Mouse (Mus musculus) CH12.LX (cell line): ENCODE measurements around the gene Tmem219. TPM values are rescaled to one million over a fixed set of nuclear protein-coding genes. Genes with fewer than 3 reads are reported as not detected.

Experiments used
- DNase-seq: peaks from one replicate; pipeline ENCODE4 v3.0.0-alpha.2; 2013; ENCODE audit errors: extremely low read depth
- H3K27ac ChIP-seq: 2 replicates; pipeline ENCODE4 v1.5.1; 2012; ENCODE audit warnings: low read depth, mild to moderate bottlenecking, control low read depth, moderate library complexity; ENCODE audit not compliant: insufficient read depth
- H3K27me3 ChIP-seq: replicated peaks from 2 replicates; pipeline ENCODE3; 2012; ENCODE audit warnings: inconsistent platforms
- H3K36me3 ChIP-seq, 2 experiments: replicated peaks in 1 of 2; 2 replicates each; pipeline versions ENCODE3 to v1.6.1; 2012; ENCODE audit warnings: inconsistent platforms in 1 of 2, low read length in 1 of 2, mild to moderate bottlenecking in 1 of 2, mixed read lengths in 1 of 2, moderate library complexity in 1 of 2; ENCODE audit not compliant: control insufficient read depth in 1 of 2, insufficient read depth in 1 of 2
- H3K4me1 ChIP-seq, 2 experiments: 2 replicates each; pipeline ENCODE4 v1.6.1; 2012; ENCODE audit warnings: inconsistent platforms in 1 of 2, moderate library complexity in 1 of 2; ENCODE audit not compliant: insufficient read depth in 2 of 2, control insufficient read depth in 1 of 2
- H3K4me2 ChIP-seq: 2 replicates; pipeline ENCODE4 v1.6.1; 2012; ENCODE audit warnings: low read depth, mild to moderate bottlenecking, control low read depth; ENCODE audit not compliant: poor library complexity, insufficient read depth, severe bottlenecking
- H3K4me3 ChIP-seq, 3 experiments: fragments of 150-350 bp in 1 of 3; sonication (generic) in 1 of 3; replicated peaks in 1 of 3; 2 replicates each; pipeline versions ENCODE3 to v1.5.1; 2011 to 2012; ENCODE audit warnings: low read depth in 2 of 3, low read length in 2 of 3, mild to moderate bottlenecking in 2 of 3, moderate library complexity in 2 of 3, control low read depth in 1 of 3, improper control_type of control experiment in 1 of 3, inconsistent platforms in 1 of 3, mixed read lengths in 1 of 3; ENCODE audit not compliant: poor library complexity in 1 of 3
- H3K79me2 ChIP-seq: replicated peaks from 2 replicates; pipeline ENCODE4 v1.6.1; 2012; ENCODE audit warnings: mild to moderate bottlenecking, moderate library complexity; ENCODE audit not compliant: control insufficient read depth, poor library complexity, insufficient read depth, severe bottlenecking; ENCODE audit errors: extremely low read depth
- H3K9ac ChIP-seq: 2 replicates; pipeline ENCODE4 v1.6.1; 2012; ENCODE audit warnings: low read depth, mild to moderate bottlenecking, control low read depth, moderate library complexity; ENCODE audit not compliant: insufficient read depth
- H3K9me3 ChIP-seq: replicated peaks from 2 replicates; pipeline ENCODE3; 2012; ENCODE audit warnings: low read length, inconsistent platforms, mixed read lengths
- BHLHE40 ChIP-seq: IDR thresholded peaks from 2 replicates; pipeline ENCODE4 v1.6.1; 2011; ENCODE audit warnings: mild to moderate bottlenecking, low read depth, low read length, improper control_type of control experiment
- CHD1 ChIP-seq: IDR thresholded peaks from 2 replicates; pipeline ENCODE4 v1.6.1; 2012; ENCODE audit warnings: low read depth, low read length, improper control_type of control experiment, inconsistent platforms
- CHD2 ChIP-seq: IDR thresholded peaks from 2 replicates; pipeline ENCODE4 v1.6.1; 2011; ENCODE audit warnings: low read length, improper control_type of control experiment
- CTCF ChIP-seq, 2 experiments: IDR thresholded peaks in 1 of 2; conservative IDR thresholded peaks in 1 of 2; 2 replicates each; pipeline ENCODE4 v1.5.1; 2011 to 2012; ENCODE audit warnings: low read depth in 2 of 2, low read length in 2 of 2, improper control_type of control experiment in 1 of 2, inconsistent platforms in 1 of 2, mild to moderate bottlenecking in 1 of 2, moderate library complexity in 1 of 2
- ETS1 ChIP-seq: conservative IDR thresholded peaks from 2 replicates; pipeline ENCODE4 v1.6.1; 2012; ENCODE audit warnings: low read depth, mild to moderate bottlenecking, inconsistent platforms, low read length, improper control_type of control experiment, moderate library complexity
- IRF4 ChIP-seq: IDR thresholded peaks from 2 replicates; pipeline ENCODE4 v1.6.1; 2014; ENCODE audit warnings: low read depth, mild to moderate bottlenecking, inconsistent platforms, low read length, improper control_type of control experiment
- JUN ChIP-seq: IDR thresholded peaks from 2 replicates; pipeline ENCODE4 v1.6.1; 2011; ENCODE audit warnings: low read depth, mild to moderate bottlenecking, low read length, improper control_type of control experiment, moderate library complexity; ENCODE audit not compliant: insufficient read depth
- KAT2A ChIP-seq: IDR thresholded peaks from 2 replicates; pipeline ENCODE4 v1.6.1; 2012; ENCODE audit warnings: low read length, improper control_type of control experiment, inconsistent platforms; ENCODE audit not compliant: insufficient replicate concordance
- MAFK ChIP-seq: IDR thresholded peaks from 2 replicates; pipeline ENCODE4 v1.6.1; 2011; ENCODE audit warnings: low read length, improper control_type of control experiment; ENCODE audit not compliant: insufficient replicate concordance
- MAX ChIP-seq: IDR thresholded peaks from 2 replicates; pipeline ENCODE4 v1.6.1; 2011; ENCODE audit warnings: low read length, improper control_type of control experiment
- MAZ ChIP-seq: IDR thresholded peaks from 2 replicates; pipeline ENCODE4 v1.6.1; 2012; ENCODE audit warnings: low read depth, mild to moderate bottlenecking, inconsistent platforms, low read length, improper control_type of control experiment, moderate library complexity
- MEF2A ChIP-seq: IDR thresholded peaks from 2 replicates; pipeline ENCODE4 v1.6.1; 2014; ENCODE audit warnings: low read depth, mild to moderate bottlenecking, inconsistent platforms, low read length, improper control_type of control experiment, borderline replicate concordance
- MXI1 ChIP-seq: IDR thresholded peaks from 2 replicates; pipeline ENCODE4 v1.6.1; 2011; ENCODE audit warnings: mild to moderate bottlenecking, low read depth, low read length, improper control_type of control experiment
- MYC ChIP-seq: IDR thresholded peaks from 2 replicates; pipeline ENCODE4 v1.6.1; 2011; ENCODE audit warnings: low read depth, mild to moderate bottlenecking, improper control_type of control experiment, low read length
- NRF1 ChIP-seq: IDR thresholded peaks from 2 replicates; pipeline ENCODE4 v1.6.1; 2014; ENCODE audit warnings: low read depth, mild to moderate bottlenecking, inconsistent platforms, low read length, improper control_type of control experiment, moderate library complexity
- POLR2A ChIP-seq: IDR thresholded peaks from 2 replicates; pipeline ENCODE4 v1.6.1; 2011; ENCODE audit warnings: low read depth, mild to moderate bottlenecking, improper control_type of control experiment, low read length
- POLR2AphosphoS2 ChIP-seq: IDR thresholded peaks from 2 replicates; pipeline ENCODE4 v1.6.1; 2011; ENCODE audit warnings: low read depth, low read length, improper control_type of control experiment
- RAD21 ChIP-seq: IDR thresholded peaks from 2 replicates; pipeline ENCODE4 v1.6.1; 2011; ENCODE audit warnings: low read depth, mild to moderate bottlenecking, low read length, improper control_type of control experiment, moderate library complexity
- SIN3A ChIP-seq: IDR thresholded peaks from 2 replicates; pipeline ENCODE4 v1.6.1; 2012; ENCODE audit warnings: low read length, improper control_type of control experiment, inconsistent platforms
- USF1 ChIP-seq: IDR thresholded peaks from 2 replicates; pipeline ENCODE4 v1.6.1; 2014; ENCODE audit warnings: low read depth, mild to moderate bottlenecking, inconsistent platforms, low read length, improper control_type of control experiment
- ZKSCAN1 ChIP-seq: IDR thresholded peaks from 2 replicates; pipeline ENCODE4 v1.6.1; 2012; ENCODE audit warnings: low read depth, inconsistent platforms, low read length, improper control_type of control experiment, borderline replicate concordance
- ZNF384 ChIP-seq: IDR thresholded peaks from 2 replicates; pipeline ENCODE4 v1.6.1; 2012; ENCODE audit warnings: low read depth, low read length, improper control_type of control experiment, inconsistent platforms
- dilution Hi-C: fragments of 300-500 bp; cut with MboI; formaldehyde crosslinking; loops from 2 replicates; pipeline ENCODE4 v1.14.3; 2020; ENCODE audit warnings: low sequenced_read_pairs; ENCODE audit not compliant: extremely low pct_unique_long_range_greater_than_20kb, extremely low pct_ligation_motif_present
- in situ Hi-C: fragments of 300-500 bp; cut with MboI; formaldehyde crosslinking; loops from 3 replicates; pipeline ENCODE4 v1.14.3; 2019; ENCODE audit warnings: low sequenced_read_pairs, low pct_ligation_motif_present, low pct_unique_long_range_greater_than_20kb, mixed read lengths
- polyA plus RNA-seq: library from polyadenylated mRNA; unstranded; fragments of >175 nt; gene quantifications from 2 replicates; pipeline ENCODE4 v1.2.1, GENCODE M21; 2012; ENCODE audit warnings: low read depth; ENCODE audit not compliant: insufficient read length
- total RNA-seq, 2 experiments: library from RNA; depleted of rRNA; stranded (reverse); fragments of 300-350 nt in 1 of 2; fragments of >200 nt in 1 of 2; gene quantifications; 2 replicates each; pipeline ENCODE4 v1.2.3; 2012 to 2014

Tmem219 gene
- total and polyA plus RNA-seq, 3 experiments, result 33.4 to 43.2 (median 37.4) TPM

DNA sequence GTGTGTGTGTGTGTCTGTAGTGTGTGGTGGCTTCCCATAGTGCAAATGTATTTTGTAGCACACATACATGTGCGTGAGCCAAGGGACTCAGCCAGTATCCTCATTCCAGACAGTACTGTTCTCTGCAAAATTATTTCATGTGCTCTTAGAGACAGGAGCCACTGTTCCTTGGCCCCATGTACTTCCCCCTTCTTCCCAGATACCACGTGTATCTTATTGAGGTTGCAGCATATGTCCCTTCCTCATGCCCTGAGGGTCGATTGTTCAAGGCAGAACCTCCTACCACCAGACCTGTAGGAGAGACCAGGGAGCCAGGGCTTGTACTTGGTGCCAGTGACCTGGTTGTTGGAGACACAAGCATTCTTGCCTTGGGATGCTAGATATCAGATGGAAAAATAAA lies 32.4 kb upstream of the Tmem219 start:
- Histone ChIP-seq H3K79me2 (no peaks in the 10 kb centered on the region), H3K9me3 (no peaks in the 10 kb centered on the region), H3K4me3 (no peak overlapping the region), H3K27me3 (no peaks in the 10 kb centered on the region), H3K4me1 (peaks cover 14 to 75% of the 10 kb centered on the region in 2 experiments), H3K36me3 (peaks cover 33 to 86% of the 10 kb centered on the region in 2 experiments), H3K27ac (no peak overlapping the region), H3K9ac (no peak overlapping the region), H3K4me2 (no peak overlapping the region)
- in situ Hi-C loops, result no loop called here
- TF ChIP-seq CHD2 (no peak), ETS1 (no peak), ZKSCAN1 (no peak), BHLHE40 (no peak), POLR2AphosphoS2 (no peak), MAZ (no peak), NRF1 (no peak), MEF2A (no peak)
- DNase-seq, result no peak
- dilution Hi-C loops, result no loop called here

- dilution Hi-C loops, result no loop called here
- DNase-seq, result peak; percentile 81
Observed at GRCm38 (mm10) chr7:126952646-126953045, 29.9 kb upstream of the Tmem219 start.

DNA sequence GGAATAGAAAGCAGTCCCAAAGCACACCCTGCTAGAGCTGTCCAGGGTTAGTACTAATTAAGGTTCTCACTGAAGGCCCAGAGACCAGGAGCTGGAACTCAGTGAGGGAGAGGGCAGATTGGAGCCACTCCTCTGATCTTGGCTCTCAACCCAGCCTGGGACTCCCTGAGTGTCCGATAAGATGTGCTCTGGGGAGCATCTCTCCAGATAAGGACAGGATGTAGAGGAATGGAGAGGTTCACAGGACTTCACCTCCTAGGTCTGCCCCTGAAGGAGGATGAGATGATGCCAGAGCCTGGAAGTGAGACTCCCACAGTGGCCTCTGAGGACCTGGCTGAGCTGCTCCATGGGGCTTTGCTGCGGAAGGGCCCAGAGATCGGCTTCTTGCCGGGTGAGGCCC lies 29.0 kb upstream of the Tmem219 start:
- Histone ChIP-seq H3K36me3 (peaks cover 23 to 86% of the 10 kb centered on the region in 2 experiments), H3K27me3 (no peaks in the 10 kb centered on the region), H3K27ac (no peak overlapping the region), H3K4me1 (peaks cover 10 to 60% of the 10 kb centered on the region in 2 experiments), H3K79me2 (no peaks in the 10 kb centered on the region), H3K4me3 (no peak overlapping the region), H3K9ac (no peak overlapping the region), H3K4me2 (no peak overlapping the region), H3K9me3 (peaks cover 6% of the 10 kb centered on the region)
- in situ Hi-C loops (no loop called here), dilution Hi-C loops (no loop called here)
- TF ChIP-seq MAX (no peak), POLR2A (no peak), USF1 (no peak), JUN (no peak), KAT2A (no peak), CHD1 (no peak), MYC (no peak), ZKSCAN1 (no peak), SIN3A (no peak), ZNF384 (no peak), RAD21 (no peak), IRF4 (no peak), CTCF (conservative IDR thresholded peaks at IDR 0.05 in 1 of 2, IDR thresholded peaks at IDR 0.05 in 1 of 2; ENCODE audit: low read depth in 2 of 2, low read length in 2 of 2) (no peak), MAZ (no peak)
- no peak for DNase-seq

More at GRCm38 (mm10) chr7:126952646-126953045, 29.9 kb upstream of the Tmem219 start:
- TF ChIP-seq MAZ (no peak; the same call in 1 of the 2 replicates), RAD21 (no peak), ETS1 (no peak; the same call in 1 of the 2 replicates), MAFK (no peak), MYC (peak; percentile 67; the same call in 1 of the 2 replicates), BHLHE40 (peak; percentile 92), JUN (no peak), USF1 (0 out of 2 replicates have a peak, but pooled peaks have one; percentile 12), POLR2A (peak; percentile 45; the same call in 1 of the 2 replicates), MAX (peak; percentile 72; the same call in 1 of the 2 replicates), MXI1 (peak; percentile 83)
- Histone ChIP-seq H3K9ac (no peak overlapping the region), H3K9me3 (peaks cover 6% of the 10 kb centered on the region), H3K27me3 (no peaks in the 10 kb centered on the region), H3K4me2 (0 out of 2 replicates have a peak overlapping the region, but pooled peaks have one; percentile 9), H3K4me1 (peaks cover 10 to 55% of the 10 kb centered on the region in 2 experiments), H3K4me3 (no peak overlapping the region), H3K27ac (no peak overlapping the region; the same call in 1 of the 2 replicates), H3K79me2 (no peaks in the 10 kb centered on the region), H3K36me3 (peaks cover 19 to 86% of the 10 kb centered on the region in 2 experiments)
- in situ Hi-C loops, result no loop called here
